Mouse (Mus musculus) E14TG2a.4 (cell line): ENCODE results near the gene Fxyd4.
A peak's percentile ranks its signal among the peaks of the same experiment; 100 is the strongest.

Experiments
- H3K27me3 ChIP-seq: 2 replicates; pipeline ENCODE4 v1.6.1; 2014; ENCODE audit warnings: low read length, control low read depth; ENCODE audit not compliant: insufficient read depth
- H3K36me3 ChIP-seq: 2 replicates; pipeline ENCODE4 v1.6.1; 2014; ENCODE audit warnings: low read length, control low read depth; ENCODE audit not compliant: insufficient read depth
- H3K4me1 ChIP-seq: replicated peaks from 2 replicates; pipeline ENCODE4 v1.6.1; 2014; ENCODE audit warnings: low read depth, low read length, control low read depth
- H3K4me3 ChIP-seq: replicated peaks from 2 replicates; pipeline ENCODE4 v1.5.1; 2014; ENCODE audit warnings: mild to moderate bottlenecking, low read length
- H3K9me3 ChIP-seq: 2 replicates; pipeline ENCODE4 v1.6.1; 2014; ENCODE audit warnings: low read length, control low read depth
- CTCF ChIP-seq: conservative IDR thresholded peaks from 2 replicates; pipeline ENCODE4 v1.5.1; 2014; ENCODE audit warnings: low read length
- NANOG ChIP-seq: IDR thresholded peaks from 2 replicates; pipeline ENCODE4 v1.6.1; 2014; ENCODE audit warnings: borderline replicate concordance, low read length, mixed read lengths
- POU5F1 ChIP-seq: IDR thresholded peaks from 2 replicates; pipeline ENCODE4 v1.6.1; 2014; ENCODE audit warnings: low read length, borderline replicate concordance

Gene Fxyd4

DNA sequence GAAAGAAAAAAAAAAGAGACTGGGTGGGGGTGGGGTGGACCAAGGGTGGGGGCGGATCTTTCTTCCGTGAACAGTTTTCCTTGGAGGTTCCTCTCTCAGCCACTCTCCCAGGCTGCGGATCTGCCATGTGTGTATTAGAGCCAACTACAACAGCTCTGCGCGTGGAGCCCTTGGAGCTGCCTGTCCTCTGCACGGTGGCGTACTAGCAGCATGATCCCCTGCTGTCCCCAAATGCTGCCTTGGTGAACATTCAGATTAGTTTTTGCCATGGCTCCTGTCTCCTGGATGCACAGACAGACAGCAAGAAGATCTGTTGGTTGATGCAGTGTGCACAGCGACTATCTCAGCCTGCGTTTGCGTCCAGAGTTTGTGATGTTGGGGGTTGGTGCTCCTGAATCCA, 5.3 kb upstream of the Fxyd4 start:
- H3K4me1 ChIP-seq = peaks cover 44% of the 10 kb centered on the region
- H3K36me3 ChIP-seq = no peaks in the 10 kb centered on the region
- H3K27me3 ChIP-seq = no peaks in the 10 kb centered on the region
- H3K9me3 ChIP-seq = no peaks in the 10 kb centered on the region
- no peak overlapping the region for H3K4me3 ChIP-seq
- TF ChIP-seq POU5F1 (no peak), NANOG (no peak)

DNA sequence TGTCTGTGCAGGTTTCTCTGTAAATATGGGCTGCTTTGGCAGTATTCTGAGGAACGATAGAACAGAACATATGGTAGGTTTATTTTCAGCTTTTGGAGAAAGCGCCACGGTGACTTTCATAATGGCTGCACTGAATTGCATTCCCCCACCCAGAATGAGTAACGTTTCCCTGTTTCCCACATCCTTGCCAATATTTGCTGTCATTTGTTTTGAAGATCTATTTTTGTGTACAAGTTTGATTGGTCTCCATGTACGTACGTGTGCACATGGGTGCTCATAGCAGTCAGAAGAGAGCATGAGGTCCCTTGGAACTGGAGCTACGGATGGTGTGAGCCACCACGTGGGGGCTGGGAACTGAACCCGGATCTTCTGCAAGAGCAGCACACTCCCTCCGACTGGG, 1.5 kb upstream of the Fxyd4 start:
- Histone ChIP-seq H3K9me3 (no peaks in the 10 kb centered on the region), H3K36me3 (peaks cover 5% of the 10 kb centered on the region; the same call in 1 of the 2 replicates), H3K4me3 (no peak overlapping the region), H3K27me3 (no peaks in the 10 kb centered on the region), H3K4me1 (peaks cover 57% of the 10 kb centered on the region)
- TF ChIP-seq POU5F1 (no peak), CTCF (no peak), NANOG (no peak)

GRCm38 (mm10) chr6:117935681-117936612, 1.5 kb downstream of the Fxyd4 start:
- H3K4me3 ChIP-seq = no peak overlapping the region
- H3K36me3 ChIP-seq = peaks cover 11% of the 10 kb centered on the region; the same call in 1 of the 2 replicates
- no peaks in the 10 kb centered on the region for H3K27me3 ChIP-seq
- TF ChIP-seq NANOG (no peak), CTCF (no peak), POU5F1 (no peak)
- no peaks in the 10 kb centered on the region for H3K9me3 ChIP-seq
- H3K4me1 ChIP-seq = peaks cover 52% of the 10 kb centered on the region

DNA sequence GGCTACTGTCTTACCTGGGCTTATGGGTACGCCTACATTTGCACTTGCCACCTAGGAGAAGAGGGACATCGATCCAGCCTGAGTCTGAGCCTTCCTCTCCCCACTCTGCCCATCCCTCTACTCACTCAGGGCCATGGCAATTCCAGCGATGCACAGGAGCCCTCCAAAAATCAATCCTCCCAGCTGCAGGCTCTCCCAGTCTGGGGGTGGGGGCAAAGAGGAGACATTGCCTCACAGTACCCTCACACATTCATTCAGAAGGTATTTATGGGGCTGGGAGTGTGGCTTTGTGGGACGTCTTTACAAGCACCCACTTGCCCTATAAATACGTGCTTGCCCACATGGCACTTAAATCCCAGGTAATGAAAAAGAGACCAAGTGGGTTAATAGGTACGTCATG, 3.2 kb downstream of the Fxyd4 start:
- Histone ChIP-seq H3K36me3 (peaks cover 24% of the 10 kb centered on the region), H3K9me3 (no peaks in the 10 kb centered on the region), H3K4me1 (peaks cover 58% of the 10 kb centered on the region), H3K27me3 (no peaks in the 10 kb centered on the region), H3K4me3 (no peak overlapping the region)
- TF ChIP-seq CTCF (no peak), POU5F1 (no peak), NANOG (no peak)

GRCm38 (mm10) chr6:117932325-117933051, 5.0 kb downstream of the Fxyd4 start:
- Histone ChIP-seq H3K36me3 (peaks cover 42% of the 10 kb centered on the region), H3K4me1 (peaks cover 57% of the 10 kb centered on the region), H3K4me3 (no peak overlapping the region), H3K27me3 (no peaks in the 10 kb centered on the region), H3K9me3 (no peaks in the 10 kb centered on the region)
- TF ChIP-seq CTCF = peak; percentile 51
- no peak for TF ChIP-seq POU5F1

GRCm38 (mm10) chr6:117929945-117930655, 7.4 kb downstream of the Fxyd4 start:
- no peak for TF ChIP-seq NANOG
- Histone ChIP-seq H3K36me3 (peaks cover 61% of the 10 kb centered on the region), H3K27me3 (no peaks in the 10 kb centered on the region), H3K9me3 (no peaks in the 10 kb centered on the region), H3K4me3 (no peak overlapping the region), H3K4me1 (peaks cover 39% of the 10 kb centered on the region)

DNA sequence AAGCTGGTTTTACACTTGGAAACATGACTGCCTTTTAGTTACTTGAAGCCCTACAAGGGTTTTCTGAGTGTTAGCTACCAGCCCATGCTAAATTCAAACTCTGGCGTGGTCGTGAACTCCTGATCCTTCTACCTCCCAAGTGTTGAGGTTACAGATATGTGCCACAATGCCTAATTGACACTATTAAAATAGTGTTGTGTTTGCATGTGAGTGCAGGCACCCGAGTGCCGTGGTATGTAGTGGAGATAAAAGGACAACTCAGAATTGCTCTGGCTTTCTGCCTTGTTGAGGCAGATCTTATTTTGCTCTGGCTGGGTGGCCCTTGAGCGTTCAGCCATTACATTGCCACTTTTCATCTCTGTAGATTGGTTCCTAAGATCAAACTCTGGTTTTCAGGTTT, 8.7 kb downstream of the Fxyd4 start:
- peaks cover 39% of the 10 kb centered on the region for H3K4me1 ChIP-seq
- TF ChIP-seq NANOG = no peak
- no peak for TF ChIP-seq POU5F1
- TF ChIP-seq CTCF = no peak
- H3K27me3 ChIP-seq = no peaks in the 10 kb centered on the region
- no peak overlapping the region for H3K4me3 ChIP-seq
- peaks cover 54% of the 10 kb centered on the region for H3K36me3 ChIP-seq
- no peaks in the 10 kb centered on the region for H3K9me3 ChIP-seq

DNA sequence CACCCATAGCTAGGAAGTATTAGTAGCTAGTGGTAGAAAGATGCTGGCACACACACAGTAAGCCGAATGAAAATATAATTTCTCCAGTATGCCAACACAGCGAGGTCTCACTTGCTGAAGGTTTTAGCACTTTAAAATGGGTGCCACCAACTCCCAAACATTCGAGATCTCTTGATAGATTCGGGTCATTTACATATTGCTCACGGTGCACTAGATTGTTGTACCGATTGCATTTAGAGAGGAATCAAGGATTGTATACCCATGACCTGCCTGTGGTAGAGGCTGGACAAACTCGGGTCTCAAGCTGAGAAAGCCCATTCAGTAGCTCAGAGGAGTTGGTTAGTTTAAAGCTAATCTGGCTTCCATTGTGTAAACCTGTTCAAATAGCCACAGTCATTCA, 9.5 kb downstream of the Fxyd4 start:
- Histone ChIP-seq H3K4me1 (peaks cover 39% of the 10 kb centered on the region), H3K36me3 (peaks cover 60% of the 10 kb centered on the region)
- TF ChIP-seq POU5F1 = no peak
- no peak for TF ChIP-seq CTCF
- TF ChIP-seq NANOG = no peak

More for the DNA sequence above, 9.5 kb downstream of the Fxyd4 start:
- Histone ChIP-seq H3K9me3 (no peaks in the 10 kb centered on the region), H3K27me3 (no peaks in the 10 kb centered on the region), H3K4me3 (no peak overlapping the region)
